30 mouse cellular contexts compared by ENCODE assay signal in genomic region chr11:90590996-90591395, GRCm38 (mm10). TPM values are rescaled to one million over a fixed set of nuclear protein-coding genes. Genes with fewer than 3 reads are reported as not detected.
DNase-seq lines count a peak whose midpoint lies in the region; ATAC-seq lines count a peak whose summit lies in the region.
"Had no signal": no experiment of that assay in that cellular context is flagged by ENCODE, and none has a peak within 500 bp of the region (broad histone marks: within the 10 kb centered on the region; RNA-seq: fewer than 3 reads in every experiment).

No protein-coding gene starts in this region.

- H3K27ac ChIP-seq in forebrain, embryonic 14.5 days (ENCODE audit: low read depth, low read length), result no peak overlapping the region
- H3K27ac ChIP-seq in forebrain, embryonic 15.5 days (replicated peaks), result no peak overlapping the region
- H3K27ac ChIP-seq: forebrain, embryonic 12.5 days; heart, embryonic 10.5 days; heart, embryonic 15.5 days; hindbrain, embryonic 12.5 days; limb, embryonic 13.5 days; lung, embryonic 15.5 days; midbrain, embryonic 10.5 days; midbrain, embryonic 15.5 days; neural tube, embryonic 12.5 days; stomach, postnatal 0 days had no signal

- peak; percentile 40 for DNase-seq in adrenal gland, postnatal 10 days
- DNase-seq in adrenal gland, postnatal 36 days, result no peak
- peak; percentile 1 for DNase-seq in forebrain, embryonic 14.5 days (ENCODE audit: low spot score)
- peak; percentile 28 to 39 for DNase-seq in layer of hippocampus, postnatal 10 days (ENCODE audit: low spot score in 2 of 2)
- DNase-seq in layer of hippocampus, adult 18-20 months (ENCODE audit: low spot score in 2 of 2), result no peak
- DNase-seq in right cerebral cortex, postnatal 14 days, result peak; percentile 9
- no peak for DNase-seq in right cerebral cortex, postnatal 25 days
- DNase-seq: cerebellum, adult 9-10 months; gastrocnemius, postnatal 25 days; heart, adult 11 months; kidney, adult 8-10 months; kidney, postnatal 10 days; thymus, adult 18-20 months; thymus, postnatal 25 days had no signal

- ATAC-seq in forebrain, embryonic 14.5 days, result no peak
- no peak for ATAC-seq in forebrain, embryonic 15.5 days (replicated peaks)
- ATAC-seq: intestine, embryonic 16.5 days; midbrain, embryonic 15.5 days; Patski had no signal

- no peaks in the 10 kb centered on the region for H3K27me3 ChIP-seq in forebrain, embryonic 14.5 days (replicated peaks; ENCODE audit: control insufficient read depth, insufficient read depth, low read length)
- H3K27me3 ChIP-seq in forebrain, embryonic 15.5 days, result no peaks in the 10 kb centered on the region
- H3K27me3 ChIP-seq: forebrain, embryonic 12.5 days; heart, embryonic 15.5 days; hindbrain, embryonic 12.5 days; limb, embryonic 13.5 days; lung, embryonic 15.5 days; midbrain, embryonic 15.5 days; neural tube, embryonic 12.5 days; Patski had no signal

- no peaks in the 10 kb centered on the region for H3K9me3 ChIP-seq in forebrain, embryonic 14.5 days (replicated peaks; ENCODE audit: control insufficient read depth, low read length)
- H3K9me3 ChIP-seq in forebrain, embryonic 15.5 days, result no peaks in the 10 kb centered on the region
- H3K9me3 ChIP-seq: forebrain, embryonic 12.5 days; heart, embryonic 10.5 days; heart, embryonic 15.5 days; lung, embryonic 15.5 days; midbrain, embryonic 15.5 days had no signal

- no peak overlapping the region for H3K9ac ChIP-seq in forebrain, embryonic 14.5 days (ENCODE audit: low read length)
- H3K9ac ChIP-seq in forebrain, embryonic 15.5 days (replicated peaks), result no peak overlapping the region
- H3K9ac ChIP-seq: forebrain, embryonic 12.5 days; heart, embryonic 15.5 days; hindbrain, embryonic 12.5 days; limb, embryonic 13.5 days; lung, embryonic 15.5 days; midbrain, embryonic 15.5 days; neural tube, embryonic 12.5 days had no signal

- WGBS in forebrain, embryonic 14.5 days, result 70% methylated on average over 1 of the region's 1 CpGs
- 65% methylated on average over 1 of the region's 1 CpGs for WGBS in forebrain, embryonic 15.5 days

- H3K4me2 ChIP-seq in forebrain, embryonic 14.5 days (ENCODE audit: low read length), result no peak overlapping the region
- H3K4me2 ChIP-seq in forebrain, embryonic 15.5 days (replicated peaks), result no peak overlapping the region
- H3K4me2 ChIP-seq: forebrain, embryonic 12.5 days; heart, embryonic 15.5 days; hindbrain, embryonic 12.5 days; limb, embryonic 13.5 days; liver, embryonic 11.5 days; lung, embryonic 15.5 days; midbrain, embryonic 15.5 days; neural tube, embryonic 12.5 days had no signal

- peaks cover 16% of the 10 kb centered on the region for H3K36me3 ChIP-seq in forebrain, embryonic 14.5 days (ENCODE audit: control insufficient read depth, insufficient read depth, low read length)
- H3K36me3 ChIP-seq in forebrain, embryonic 15.5 days, result peaks cover 22% of the 10 kb centered on the region

- no peaks in the 10 kb centered on the region for H3K4me1 ChIP-seq in forebrain, embryonic 14.5 days (ENCODE audit: control insufficient read depth, insufficient read depth, low read length)
- no peaks in the 10 kb centered on the region for H3K4me1 ChIP-seq in forebrain, embryonic 15.5 days
- H3K4me1 ChIP-seq: forebrain, embryonic 12.5 days; heart, embryonic 10.5 days; heart, embryonic 15.5 days; hindbrain, embryonic 12.5 days; limb, embryonic 13.5 days; lung, embryonic 15.5 days; midbrain, embryonic 10.5 days; midbrain, embryonic 15.5 days; neural tube, embryonic 12.5 days had no signal

- H3K4me3 ChIP-seq in forebrain, embryonic 14.5 days (ENCODE audit: low read depth, low read length), result no peak overlapping the region
- H3K4me3 ChIP-seq in forebrain, embryonic 15.5 days, result no peak overlapping the region
- H3K4me3 ChIP-seq: erythroblast, embryonic 14.5 days; forebrain, embryonic 12.5 days; heart, embryonic 10.5 days; heart, embryonic 15.5 days; hindbrain, embryonic 12.5 days; limb, embryonic 13.5 days; lung, embryonic 15.5 days; midbrain, embryonic 10.5 days; midbrain, embryonic 15.5 days; myocyte; neural tube, embryonic 12.5 days had no signal

RNA-seq across cellular contexts. Expression of gene Stxbp4, which starts 46.9 kb away (rescaled TPM):
- 1 to 10 TPM; 6.4 to 9.1 TPM for total RNA-seq in adrenal gland, postnatal 10 days (2021)
- total RNA-seq in adrenal gland, postnatal 36 days (2021), result 10 to 100 TPM in 1 of 2 experiments, 1 to 10 TPM in 1; 9.1 to 11.4 TPM
- 14.7 and 16.8 TPM in 2 replicates for polyA plus RNA-seq in forebrain, embryonic 14.5 days (2014; fragmentation: Nextera tagmentation; extraction: Ambion mirVana)
- polyA plus RNA-seq in forebrain, embryonic 15.5 days (2015; fragmentation: Nextera tagmentation; extraction: Ambion mirVana), result 20.8 and 20.9 TPM in 2 replicates
- total RNA-seq in layer of hippocampus, postnatal 10 days (2021), result 1 to 10 TPM; 9.3 to 9.8 TPM
- 10 to 100 TPM; 12.7 to 13.4 TPM for total RNA-seq in layer of hippocampus, adult 18-20 months (2021)

RNA-seq across cellular contexts. Expression of gene Cox11, which starts 47.0 kb away (rescaled TPM):
- 10 to 100 TPM; 24.5 to 28.6 TPM for total RNA-seq in adrenal gland, postnatal 10 days (2021)
- total RNA-seq in adrenal gland, postnatal 36 days (2021), result 10 to 100 TPM; 18.6 to 18.8 TPM
- 21.4 and 22.1 TPM in 2 replicates for polyA plus RNA-seq in forebrain, embryonic 14.5 days (2014; fragmentation: Nextera tagmentation; extraction: Ambion mirVana)
- 38.0 and 39.9 TPM in 2 replicates for polyA plus RNA-seq in forebrain, embryonic 15.5 days (2015; fragmentation: Nextera tagmentation; extraction: Ambion mirVana)
- 10 to 100 TPM; 23.1 to 26.6 TPM for total RNA-seq in layer of hippocampus, postnatal 10 days (2021)
- 10 to 100 TPM; 23.2 to 26.9 TPM for total RNA-seq in layer of hippocampus, adult 18-20 months (2021)

Comparison
In these comparisons a context has a peak if more than half of its experiments do, and no peak if none do; other contexts are left out.
1. DNase-seq: peak in adrenal gland, postnatal 10 days (single experiment), forebrain, embryonic 14.5 days (single experiment), layer of hippocampus, postnatal 10 days (2 of 2) and right cerebral cortex, postnatal 14 days (single experiment); none in adrenal gland, postnatal 36 days (0 of 2), layer of hippocampus, adult 18-20 months (0 of 2) and right cerebral cortex, postnatal 25 days (single experiment).